Mouse (Mus musculus) erythroblast, embryonic 14.5 days (primary cell): ENCODE data around the gene Sox5.

Experiments
- GATA1 ChIP-seq: IDR thresholded peaks from 2 replicates; pipeline ENCODE4 v1.6.1; 2012; ENCODE audit warnings: low read length, inconsistent platforms, mixed read lengths
- TAL1 ChIP-seq: IDR thresholded peaks from 3 replicates; pipeline ENCODE4 v1.6.1; 2012; ENCODE audit warnings: low read length, inconsistent platforms, mixed read lengths

- no peak for TF ChIP-seq TAL1
- no peak for TF ChIP-seq GATA1
These were observed 160.5 kb downstream of the Sox5 start for GRCm38 (mm10) chr6:144621089-144621769.
